Mouse (Mus musculus) cerebellum, postnatal 14 days (tissue): ENCODE measurements around the gene Clns1a.

ENCODE experiments used
- DNase-seq, 2 experiments: peaks; one replicate each; pipeline ENCODE4 v3.0.0; 2021; ENCODE audit warnings: mixed read lengths in 2 of 2

Clns1a gene

GRCm38 (mm10) chr7:97696506-97697254 is at the start of gene Clns1a:
Clns1a (plus strand) TSS chr7:97696634.
- peak; percentile 96 to 98 for DNase-seq

GRCm38 (mm10) chr7:97647656-97648055 is 48.8 kb upstream of the Clns1a start:
- no peak for DNase-seq

- no peak for DNase-seq
These were observed 45.7 kb upstream of the Clns1a start for GRCm38 (mm10) chr7:97650729-97651128.

GRCm38 (mm10) chr7:97656144-97656543 is 40.3 kb upstream of the Clns1a start:
- DNase-seq = no peak

GRCm38 (mm10) chr7:97661634-97662033 is 34.8 kb upstream of the Clns1a start:
- no peak for DNase-seq

- peak in 1 of 2 experiments; percentile 45 for DNase-seq
These were observed 17.2 kb upstream of the Clns1a start for GRCm38 (mm10) chr7:97679239-97679638.

GRCm38 (mm10) chr7:97687831-97688230 is 8.6 kb upstream of the Clns1a start:
- no peak for DNase-seq

- DNase-seq = peak in 1 of 2 experiments; percentile 12
These were observed 993 bp upstream of the Clns1a start for GRCm38 (mm10) chr7:97695441-97695840.

GRCm38 (mm10) chr7:97696133-97696505 is 315 bp upstream of the Clns1a start:
- no peak for DNase-seq

- no peak for DNase-seq
These were observed 3.7 kb downstream of the Clns1a start for GRCm38 (mm10) chr7:97700173-97700572.

- no peak for DNase-seq
These were observed 4.7 kb downstream of the Clns1a start for GRCm38 (mm10) chr7:97701106-97701505.

GRCm38 (mm10) chr7:97707123-97707522 is 10.7 kb downstream of the Clns1a start:
- DNase-seq = peak; percentile 60 to 71

- DNase-seq = no peak
These were observed 11.4 kb downstream of the Clns1a start for GRCm38 (mm10) chr7:97707809-97708208.

- no peak for DNase-seq
These were observed 12.8 kb downstream of the Clns1a start for GRCm38 (mm10) chr7:97709204-97709603.

GRCm38 (mm10) chr7:97714651-97715050 is 18.2 kb downstream of the Clns1a start:
- no peak for DNase-seq

GRCm38 (mm10) chr7:97717326-97717725 is 20.9 kb downstream of the Clns1a start:
- DNase-seq = no peak

GRCm38 (mm10) chr7:97719078-97719477 is 22.6 kb downstream of the Clns1a start:
- no peak for DNase-seq

GRCm38 (mm10) chr7:97720109-97720508 is 23.7 kb downstream of the Clns1a start:
- no peak for DNase-seq

GRCm38 (mm10) chr7:97722278-97722918 is 26.0 kb downstream of the Clns1a start:
- DNase-seq = no peak

- no peak for DNase-seq
These were observed 27.5 kb downstream of the Clns1a start for GRCm38 (mm10) chr7:97723646-97724538.

- no peak for DNase-seq
These were observed 29.0 kb downstream of the Clns1a start for GRCm38 (mm10) chr7:97725401-97725800.

- no peak for DNase-seq
These were observed 29.6 kb downstream of the Clns1a start for GRCm38 (mm10) chr7:97726080-97726479.

- no peak for DNase-seq
These were observed 30.3 kb downstream of the Clns1a start for GRCm38 (mm10) chr7:97726778-97727177.
